Mouse (Mus musculus) T-cell, adult 2 months (primary cell): ENCODE measurements around the gene Klkb1.

Experiments
- DNase-seq: peaks from one replicate; pipeline ENCODE4 v3.0.0; 2022; ENCODE audit warnings: low spot score

The Klkb1 gene

DNA sequence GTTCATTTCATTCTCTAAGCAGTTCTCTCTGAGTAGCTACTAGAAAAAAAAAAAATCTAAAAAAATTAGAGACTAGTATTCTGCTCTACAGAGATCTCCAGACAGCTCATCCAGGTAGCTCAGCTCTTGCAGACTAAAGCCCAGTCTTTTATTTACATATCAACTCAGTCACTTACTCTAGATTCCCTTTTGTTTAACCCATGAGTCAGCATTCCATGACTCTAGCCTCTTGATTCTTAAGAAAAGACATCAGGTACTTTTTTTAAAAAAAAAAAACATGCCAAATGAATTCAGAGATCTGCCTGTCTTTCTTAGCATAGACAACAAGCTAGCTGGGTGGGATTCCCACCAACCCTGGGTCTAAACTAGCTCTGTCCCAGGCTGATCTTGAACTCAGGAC lies 26.2 kb downstream of the Klkb1 start:
- DNase-seq, result no peak

DNA sequence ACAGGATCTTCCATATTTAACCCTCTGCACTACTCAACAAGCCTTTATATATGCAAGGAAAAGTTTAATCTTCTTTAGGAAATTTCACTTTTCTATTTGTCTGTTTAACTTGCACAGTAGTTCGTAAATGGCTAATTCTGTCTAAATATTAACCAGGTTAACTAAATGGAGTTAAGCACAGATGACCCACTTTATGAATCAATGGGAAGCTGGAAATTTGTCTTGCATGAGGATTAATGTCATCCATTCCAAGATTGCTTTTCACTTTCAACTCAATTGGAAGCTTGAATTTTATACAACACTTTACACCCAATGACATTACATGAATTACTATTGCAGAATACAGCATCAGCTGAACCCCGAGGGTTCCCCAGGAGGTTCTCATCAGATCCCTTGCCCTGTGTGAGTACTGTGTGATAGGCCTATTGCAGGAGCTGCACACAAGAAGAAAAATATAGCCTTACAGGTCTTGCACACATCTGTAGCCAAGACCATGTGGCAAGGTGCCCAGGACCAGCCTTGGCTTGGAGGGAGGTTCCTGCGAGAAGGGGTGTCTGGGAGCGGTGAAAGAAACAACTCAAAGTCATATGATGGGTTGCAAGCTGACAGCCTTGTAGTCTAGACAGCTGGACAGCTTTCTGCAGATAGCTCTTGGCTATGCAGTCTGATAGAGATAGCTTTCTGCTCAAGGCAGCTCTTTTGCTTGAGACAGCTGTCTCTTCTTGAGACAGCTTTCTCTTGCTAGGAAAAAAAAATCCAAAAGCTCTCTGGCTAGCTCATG lies 26.9 kb downstream of the Klkb1 start:
- no peak for DNase-seq

DNA sequence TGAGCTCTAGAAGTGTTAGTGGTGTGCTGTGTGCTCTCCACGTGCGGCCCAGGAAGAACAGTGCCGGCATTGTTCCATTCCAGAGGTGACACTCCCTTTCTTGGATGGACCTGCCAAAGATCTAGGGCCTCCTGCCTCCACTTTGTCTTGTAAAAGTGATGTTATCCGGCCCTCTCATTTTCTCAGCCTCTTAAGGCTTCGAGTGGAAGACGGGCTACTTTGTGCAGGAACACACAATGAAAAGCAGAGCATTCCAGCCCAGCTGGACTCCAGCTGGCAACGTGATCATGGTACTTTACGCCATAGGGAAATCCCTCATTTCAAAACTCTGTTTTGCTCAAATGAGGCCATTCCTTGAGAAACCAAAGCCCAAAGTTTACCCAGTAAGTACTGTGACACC lies 27.7 kb downstream of the Klkb1 start:
- no peak for DNase-seq

DNA sequence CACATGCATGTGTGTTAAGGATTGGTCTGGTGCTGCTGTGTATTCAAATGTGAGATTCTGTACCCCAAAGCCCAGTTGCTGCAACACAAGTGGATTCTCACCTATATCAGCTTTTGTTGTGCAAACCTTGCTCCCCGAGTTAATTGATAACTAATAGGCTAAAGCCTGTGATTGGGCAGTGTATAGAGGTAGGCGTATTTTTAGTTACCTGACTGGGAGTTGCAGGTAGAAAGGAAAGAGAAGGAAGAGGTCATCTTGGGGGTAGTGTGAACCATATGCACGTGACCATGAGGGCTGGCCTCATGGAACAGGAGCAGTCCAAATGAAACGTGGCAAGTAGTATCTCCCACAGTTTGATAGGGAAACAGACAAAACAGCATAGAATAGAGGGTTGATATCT lies 29.7 kb downstream of the Klkb1 start:
- no peak for DNase-seq

DNA sequence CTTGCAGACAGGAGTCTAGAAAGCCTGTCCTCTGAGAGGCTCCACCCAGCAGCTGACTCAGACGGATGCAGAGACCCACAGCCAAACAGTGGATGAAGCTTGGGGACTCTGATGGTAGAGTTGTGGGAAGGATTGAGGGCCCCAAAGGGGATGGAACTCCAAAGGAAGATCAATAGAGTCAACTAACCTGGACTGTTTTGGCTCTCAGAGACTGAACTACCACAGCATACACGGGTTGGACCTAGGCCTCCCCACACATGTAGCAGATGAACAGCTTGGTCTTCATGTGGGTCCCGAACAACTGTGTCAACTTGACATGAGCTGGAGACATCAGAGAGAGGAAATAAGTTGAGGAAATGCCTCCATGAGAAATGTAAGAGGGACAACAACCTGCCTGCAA lies 31.8 kb downstream of the Klkb1 start:
- no peak for DNase-seq

DNA sequence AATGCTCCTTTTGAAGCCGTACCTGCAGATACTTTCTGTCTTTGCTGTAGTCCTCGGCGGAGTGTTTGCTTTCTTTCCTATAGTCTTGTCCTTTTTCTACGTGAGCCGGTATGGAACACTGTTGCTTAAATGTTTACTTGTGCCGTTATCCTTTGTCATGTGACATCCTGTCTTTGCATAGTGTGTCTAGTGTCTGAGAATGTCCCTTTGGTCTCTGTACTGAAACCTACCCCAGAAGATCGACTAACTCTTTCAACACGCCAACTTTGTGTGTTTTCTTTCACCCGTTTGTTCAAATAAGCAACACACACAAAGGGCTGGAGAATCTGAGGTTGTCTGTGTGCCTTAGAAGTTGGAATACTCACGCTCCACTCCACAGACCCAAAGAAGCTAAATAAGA lies 32.7 kb downstream of the Klkb1 start, which contains the start of gene F11:
F11 (minus strand) TSS at position 112 of the 400 bp plus-strand sequence.
- no peak for DNase-seq

DNA sequence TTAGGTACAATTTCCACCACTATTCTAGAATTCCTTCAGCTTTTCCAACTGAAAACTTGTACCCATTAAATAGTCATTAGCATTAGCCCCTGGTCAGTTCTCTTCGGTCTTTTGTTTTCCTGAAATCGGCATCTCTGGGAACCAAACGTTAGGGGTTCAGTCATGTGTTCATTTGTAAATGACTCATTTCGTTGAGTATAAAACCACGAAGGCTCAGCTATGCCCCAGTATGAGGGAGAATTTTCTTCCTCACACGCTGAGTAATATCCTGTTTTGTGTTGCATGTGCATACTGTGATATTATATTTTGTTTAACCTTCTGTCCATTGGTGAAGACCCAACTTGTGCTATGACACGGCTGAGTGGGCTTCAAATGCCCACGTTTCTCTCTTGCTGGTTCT lies 36.2 kb downstream of the Klkb1 start:
- no peak for DNase-seq

DNA sequence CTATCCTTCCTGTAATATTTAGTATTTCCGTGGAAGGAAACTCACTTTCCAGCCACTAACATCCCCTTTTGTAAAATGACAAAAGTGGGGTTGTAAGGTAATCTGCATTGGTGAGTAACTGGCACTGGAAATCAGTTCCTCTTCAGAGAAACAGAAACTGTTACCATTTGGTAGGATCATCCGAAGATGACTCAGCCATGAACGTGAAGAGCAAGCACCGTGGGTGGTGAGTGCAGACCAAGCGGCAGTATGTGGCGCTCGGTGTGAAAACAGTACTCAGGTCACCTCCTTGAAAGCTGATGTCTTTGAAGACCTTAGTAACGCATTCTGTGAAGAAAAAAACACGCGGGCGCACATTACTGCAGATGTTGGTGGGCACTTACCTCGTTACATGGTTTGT lies 39.6 kb downstream of the Klkb1 start:
- DNase-seq, result no peak

DNA sequence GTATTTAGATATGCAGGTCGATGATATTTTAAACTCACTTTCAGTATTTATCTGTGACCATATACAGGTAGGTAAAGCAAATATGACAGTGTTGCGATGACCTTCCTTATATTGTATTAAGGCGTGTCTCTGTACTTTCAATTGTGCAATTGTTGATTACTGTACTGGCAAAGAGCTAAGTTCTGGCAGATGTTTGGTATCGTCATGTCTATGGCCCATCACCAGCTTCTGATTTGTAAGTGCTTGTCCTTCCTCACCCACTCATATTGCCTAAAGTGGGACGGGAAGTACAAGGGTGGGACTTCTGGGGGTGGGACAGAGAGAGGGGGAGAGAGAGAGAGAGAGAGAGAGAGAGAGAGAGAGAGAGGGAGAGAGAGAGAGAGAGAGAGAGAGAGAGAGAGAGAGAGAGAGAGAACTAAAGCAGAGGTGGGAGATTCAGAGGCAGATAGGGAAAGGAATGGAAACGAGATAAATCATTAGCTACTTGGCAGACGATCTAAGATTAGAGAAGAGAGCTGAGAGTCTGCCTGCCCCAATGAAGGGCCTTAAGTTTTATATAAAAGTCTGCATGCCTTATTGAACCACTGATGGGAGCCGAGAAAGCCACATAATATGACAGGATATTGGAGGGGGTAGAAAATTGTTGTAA lies 40.3 kb downstream of the Klkb1 start:
- DNase-seq, result no peak

DNA sequence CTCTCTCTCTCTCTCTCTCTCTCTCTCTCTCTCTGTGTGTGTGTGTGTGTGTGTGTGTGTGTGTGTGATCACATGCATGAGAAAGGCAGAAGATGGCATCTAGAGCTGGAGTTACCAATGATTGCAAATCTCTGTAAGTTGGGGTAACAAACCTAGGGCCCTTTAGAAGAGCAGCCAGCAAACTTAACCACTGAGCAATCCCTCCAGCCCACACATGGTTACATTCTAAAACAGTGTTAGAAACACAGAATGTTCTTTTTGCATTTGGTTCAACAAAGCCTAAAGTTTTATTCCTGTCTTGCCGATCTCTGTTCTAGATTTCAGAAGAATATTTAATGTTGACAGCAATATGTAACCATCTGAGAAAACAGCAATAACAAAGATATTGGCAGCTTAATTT lies 41.1 kb downstream of the Klkb1 start:
- DNase-seq, result no peak

DNA sequence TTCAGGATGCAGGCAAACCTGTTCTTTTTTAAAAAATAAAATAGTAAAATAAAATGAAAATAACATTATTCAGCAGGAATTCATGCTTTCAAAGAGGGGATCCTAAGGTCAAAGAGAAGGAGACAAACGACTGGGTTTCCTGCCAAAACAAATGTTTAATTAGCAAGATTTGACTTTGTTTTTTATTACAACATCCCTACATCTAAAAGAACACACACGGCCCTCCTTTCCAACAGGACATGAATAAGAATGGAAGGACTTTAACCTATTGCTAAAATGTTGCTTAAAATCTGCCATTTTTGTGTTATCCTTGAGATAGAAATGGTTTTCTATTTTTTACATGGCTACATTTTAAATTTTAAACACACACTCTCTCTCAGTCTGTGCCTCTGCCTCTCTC lies 41.5 kb downstream of the Klkb1 start:
- DNase-seq, result no peak

DNA sequence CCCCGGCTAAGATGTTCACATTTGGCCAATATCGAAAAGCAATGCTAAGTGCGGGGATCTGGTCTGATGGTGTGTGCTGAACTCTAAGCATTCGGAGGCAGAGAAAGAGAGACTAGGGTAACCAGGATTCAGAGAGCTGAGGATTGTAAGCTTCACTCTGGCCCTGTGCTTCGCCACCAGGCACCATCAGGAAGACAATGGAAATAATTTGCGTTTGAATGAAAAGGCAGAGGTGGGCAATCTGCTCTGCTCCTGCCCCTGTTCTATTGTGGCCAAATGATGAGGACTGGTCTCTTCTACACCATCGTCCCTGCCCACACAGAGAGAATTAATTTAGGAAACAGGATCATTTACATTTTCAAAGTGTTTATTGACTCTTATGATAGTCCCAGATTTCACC lies 48.4 kb downstream of the Klkb1 start:
- DNase-seq, result no peak

DNA sequence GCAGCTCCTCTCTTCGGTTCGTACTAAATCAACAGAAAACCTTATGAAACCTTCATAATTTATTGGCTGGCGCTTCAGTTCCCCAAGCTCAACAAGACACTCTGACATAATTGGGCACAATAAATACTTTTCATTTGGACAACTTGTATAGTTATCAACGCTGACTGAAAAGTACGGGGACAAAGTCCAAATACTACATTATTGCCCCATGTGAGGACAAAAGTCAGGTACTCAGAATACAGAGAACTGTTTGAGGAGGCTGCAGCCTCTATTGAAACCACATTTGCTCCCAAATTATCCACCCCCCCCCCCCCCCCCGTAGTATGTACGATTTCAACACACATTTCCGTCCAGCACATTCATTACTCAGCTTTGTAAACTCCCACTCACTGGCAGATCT lies 55.3 kb downstream of the Klkb1 start:
- DNase-seq, result no peak

DNA sequence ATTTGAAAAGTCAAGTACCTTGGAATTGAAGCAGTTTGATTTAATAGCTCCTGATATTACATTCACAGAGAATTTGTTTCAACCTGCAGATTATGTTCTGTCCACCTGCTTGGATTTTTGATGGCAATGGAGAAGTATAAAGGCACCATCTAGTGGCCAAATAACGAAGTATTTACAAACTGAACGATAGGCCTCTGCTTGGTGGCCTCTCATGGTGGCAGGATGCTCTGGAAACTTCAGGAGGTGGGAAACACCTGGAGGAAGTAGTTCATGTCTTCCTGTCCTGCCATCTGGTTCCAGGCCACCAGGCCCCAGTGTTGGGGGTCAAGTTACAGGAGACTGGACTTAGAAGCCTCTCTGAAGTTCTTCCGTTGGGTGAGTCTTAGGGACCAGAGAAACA lies 56.4 kb downstream of the Klkb1 start:
- DNase-seq, result no peak

DNA sequence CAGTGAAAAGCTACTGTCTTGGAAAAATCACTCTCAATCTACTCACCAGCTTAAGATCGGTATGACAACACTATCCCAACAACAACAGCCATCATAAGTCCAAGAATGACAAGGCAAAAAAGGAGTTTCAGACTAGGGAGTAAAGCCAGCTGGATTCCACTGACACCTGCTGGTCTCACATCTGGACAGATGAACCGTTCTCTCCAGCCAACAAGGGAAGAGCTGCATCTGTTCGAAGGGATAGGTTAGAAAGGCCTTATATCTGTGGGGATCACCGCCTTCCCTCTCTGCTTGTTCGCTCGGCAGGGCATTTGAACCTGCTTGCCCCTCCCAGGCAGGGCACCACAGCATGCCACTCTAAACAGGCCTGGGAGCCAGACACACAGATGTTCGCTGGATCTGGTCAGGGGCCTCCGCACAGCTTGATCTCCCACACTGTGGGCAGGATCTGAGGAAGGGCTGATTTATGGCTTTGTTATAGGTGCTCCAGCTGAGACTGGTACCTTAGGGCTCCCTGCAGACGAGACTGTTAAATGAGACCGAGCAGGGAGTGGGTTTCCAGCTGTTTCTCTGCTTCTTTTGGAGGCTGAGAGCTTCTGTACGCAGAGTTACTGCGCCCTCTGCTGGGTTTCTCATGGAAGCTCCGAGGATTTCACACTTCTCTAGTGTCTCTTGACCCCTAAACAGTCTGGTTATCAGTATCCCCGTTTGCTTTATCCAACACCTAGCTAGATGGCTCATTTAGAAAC lies 58.3 kb downstream of the Klkb1 start:
- no peak for DNase-seq

DNA sequence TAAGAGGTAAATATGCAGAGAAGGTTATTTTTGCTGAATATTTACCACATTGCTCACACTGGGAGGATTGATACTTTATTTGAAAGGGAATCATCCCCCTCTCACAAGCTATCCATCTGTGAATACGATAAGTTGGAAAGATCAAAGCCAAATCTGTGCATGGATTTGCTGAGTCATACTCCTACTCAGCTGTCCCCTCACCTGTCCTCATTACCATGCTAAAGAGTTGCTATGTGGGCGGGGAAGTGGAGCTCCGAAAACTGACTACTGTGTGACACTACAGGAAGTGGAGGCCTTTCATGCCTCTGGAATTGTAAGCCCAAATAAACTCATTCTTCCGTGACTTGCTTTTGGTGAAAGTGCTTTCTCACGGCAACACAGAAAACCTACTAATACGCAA lies 59.4 kb downstream of the Klkb1 start:
- DNase-seq, result no peak

DNA sequence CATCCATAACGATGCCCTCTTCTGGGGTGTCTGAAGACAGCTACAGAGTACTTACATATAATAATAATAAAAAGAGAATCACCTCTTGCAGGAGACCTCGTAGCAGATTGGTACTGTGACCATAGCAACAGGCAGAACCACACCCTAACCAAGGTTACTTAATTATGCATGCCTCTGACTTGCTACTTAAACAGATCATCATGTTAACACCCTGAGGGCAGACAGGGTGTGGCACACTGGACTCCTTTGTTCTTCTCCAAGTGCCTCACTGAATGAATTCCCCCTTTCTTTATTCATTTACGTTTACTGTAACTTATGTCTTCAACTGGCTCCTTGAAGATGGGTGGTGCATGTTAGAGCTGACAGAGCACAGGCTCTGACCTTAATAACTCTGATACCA lies 61.4 kb downstream of the Klkb1 start:
- DNase-seq, result no peak
